Mouse (Mus musculus) kidney, embryonic 14.5 days (tissue): ENCODE data around the gene Retreg1. TPM values are rescaled to one million over a fixed set of nuclear protein-coding genes. Genes with fewer than 3 reads are reported as not detected.

Experiments used
- ATAC-seq: fragments of 200-750 bp; cut with Nextera tagmentation; 2 replicates; pipeline ENCODE4 v1.8.0; 2017; ENCODE audit warnings: moderate number of reproducible peaks, mild to moderate bottlenecking, moderate TSS enrichment, moderate library complexity; ENCODE audit not compliant: low FRiP score, low TSS enrichment
- H3K27ac ChIP-seq: fragments of 300-500 bp; sonication (generic); 2 replicates; pipeline ENCODE4 v1.5.1; 2014; ENCODE audit warnings: low read depth, mild to moderate bottlenecking, low read length, moderate library complexity, mixed read lengths
- H3K27me3 ChIP-seq: fragments of 300-500 bp; sonication (generic); 2 replicates; pipeline ENCODE4 v1.6.1; 2014; ENCODE audit warnings: mild to moderate bottlenecking, low read length; ENCODE audit not compliant: control insufficient read depth, insufficient read depth
- H3K36me3 ChIP-seq: fragments of 300-500 bp; sonication (generic); 2 replicates; pipeline ENCODE4 v1.6.1; 2014; ENCODE audit warnings: low read length, mixed read lengths; ENCODE audit not compliant: control insufficient read depth, insufficient read depth
- H3K4me1 ChIP-seq: fragments of 300-500 bp; sonication (generic); 2 replicates; pipeline ENCODE4 v1.6.1; 2014; ENCODE audit warnings: low read length, mixed read lengths; ENCODE audit not compliant: control insufficient read depth, insufficient read depth
- H3K4me2 ChIP-seq: fragments of 300-500 bp; sonication (generic); replicated peaks from 2 replicates; pipeline ENCODE4 v1.6.1; 2014; ENCODE audit warnings: low read depth, mild to moderate bottlenecking, low read length
- H3K4me3 ChIP-seq: fragments of 300-500 bp; sonication (generic); 2 replicates; pipeline ENCODE4 v1.5.1; 2014; ENCODE audit warnings: mild to moderate bottlenecking, low read length
- H3K9ac ChIP-seq: fragments of 300-500 bp; sonication (generic); 2 replicates; pipeline ENCODE4 v1.6.1; 2014; ENCODE audit warnings: low read depth, mild to moderate bottlenecking, low read length, moderate library complexity
- H3K9me3 ChIP-seq: fragments of 300-500 bp; sonication (generic); 2 replicates; pipeline ENCODE4 v1.6.1; 2016; ENCODE audit warnings: low read length; ENCODE audit not compliant: control insufficient read depth
- WGBS: fragments of 180-500 bp; shearing (Covaris S2); extraction: QIAGEN DNeasy Blood & Tissue Kit; methylation state at CpG from one replicate; pipeline ENCODE4 v1.1.7; 2014; 5-methylcytosine and 5-hydroxymethylcytosine counted together
- polyA plus RNA-seq: library from polyadenylated mRNA; unstranded; fragments of >200 nt; fragmentation: Nextera tagmentation; extraction: Ambion mirVana; gene quantifications from 2 replicates; pipeline ENCODE4 v1.2.1, GENCODE M21; 2014

The Retreg1 gene
- polyA plus RNA-seq, 1 experiment from 2014 or later, result 14.6 TPM

DNA sequence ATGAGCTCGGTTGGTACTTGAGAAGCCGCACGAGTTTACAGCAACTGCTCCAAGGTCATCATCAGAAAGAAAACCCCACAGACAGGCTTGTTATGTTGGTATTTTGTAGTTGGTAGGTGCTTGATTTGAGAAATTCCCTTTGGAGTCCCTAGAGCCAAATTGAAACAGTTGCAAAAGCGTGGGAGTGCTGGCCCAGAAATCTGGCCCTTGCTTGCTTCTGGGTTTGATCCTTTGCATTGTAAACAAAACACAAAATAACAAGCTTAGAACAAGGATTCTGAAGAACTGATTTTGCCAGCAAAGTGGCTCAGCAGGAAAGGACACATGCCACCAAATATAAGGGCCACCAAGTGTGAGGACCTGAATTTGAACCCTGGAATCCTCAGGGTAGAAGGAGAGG, 71.2 kb downstream of the Retreg1 start:
- H3K27me3 ChIP-seq, result no peaks in the 10 kb centered on the region
- H3K36me3 ChIP-seq, result no peaks in the 10 kb centered on the region
- H3K4me2 ChIP-seq, result no peak overlapping the region
- H3K27ac ChIP-seq, result peak overlapping the region; percentile 55; the same call in 1 of the 2 replicates
- H3K4me3 ChIP-seq, result no peak overlapping the region
- no peak overlapping the region for H3K9ac ChIP-seq
- WGBS, result 77% methylated on average over 4 of the region's 4 CpGs
- no peak for ATAC-seq
- H3K4me1 ChIP-seq, result no peaks in the 10 kb centered on the region
- H3K9me3 ChIP-seq, result no peaks in the 10 kb centered on the region

DNA sequence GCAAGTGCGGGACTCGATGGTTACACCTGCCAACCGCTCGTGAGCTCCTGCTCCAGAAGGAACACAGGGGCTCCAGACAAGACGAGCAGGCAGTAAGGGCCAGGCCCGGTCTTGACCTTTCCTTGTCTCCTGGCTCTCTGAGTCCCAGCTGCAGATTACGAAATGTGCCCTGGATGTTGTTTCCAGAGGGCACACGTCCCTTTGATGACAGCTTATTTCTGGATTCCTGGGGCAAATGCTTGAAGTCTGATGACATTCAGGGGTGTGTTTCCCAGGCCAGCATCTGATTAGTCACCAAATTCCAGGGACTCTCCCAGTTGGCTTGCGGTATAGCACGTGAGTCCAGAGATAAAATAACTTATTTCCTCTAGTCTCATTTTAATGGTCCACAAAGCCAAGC, 72.0 kb downstream of the Retreg1 start:
- H3K4me2 ChIP-seq, result no peak overlapping the region
- no peak overlapping the region for H3K9ac ChIP-seq
- H3K27me3 ChIP-seq, result no peaks in the 10 kb centered on the region
- H3K4me1 ChIP-seq, result no peaks in the 10 kb centered on the region
- H3K27ac ChIP-seq, result no peak overlapping the region
- no peak overlapping the region for H3K4me3 ChIP-seq
- H3K36me3 ChIP-seq, result no peaks in the 10 kb centered on the region
- H3K9me3 ChIP-seq, result no peaks in the 10 kb centered on the region
- no peak for ATAC-seq
- WGBS, result 59% methylated on average over 10 of the region's 10 CpGs

DNA sequence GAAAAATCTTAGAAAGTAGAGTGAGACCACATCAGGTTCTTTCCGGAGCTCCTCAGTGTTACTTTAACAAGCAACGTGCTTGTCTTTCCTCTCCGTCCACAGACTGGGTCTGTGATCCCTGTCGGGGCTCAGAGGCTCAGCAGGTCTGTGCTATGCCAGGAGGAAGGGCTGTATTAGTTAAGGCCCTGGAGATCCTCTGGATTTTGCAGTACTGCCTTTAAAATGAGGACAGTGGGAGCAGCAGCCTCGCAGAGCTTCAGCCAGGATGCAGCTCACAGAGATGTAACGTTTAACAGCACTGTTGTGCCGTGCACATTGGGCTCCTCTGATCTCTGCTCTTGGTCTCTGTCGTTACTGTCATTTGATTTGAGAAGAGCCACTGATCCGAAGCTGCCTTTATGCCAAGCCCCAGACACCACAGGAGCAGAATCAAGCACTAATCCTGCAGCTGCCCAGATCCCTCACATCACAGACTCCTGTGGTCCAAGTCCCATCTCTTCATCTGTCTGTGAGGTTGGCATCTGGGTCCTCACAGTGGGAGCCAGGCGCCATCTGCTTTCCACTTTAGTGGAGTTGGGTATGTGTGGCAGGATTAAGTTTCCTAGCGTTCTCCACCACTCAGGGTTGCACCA, 72.7 kb downstream of the Retreg1 start:
- Histone ChIP-seq H3K27ac (no peak overlapping the region), H3K4me2 (no peak overlapping the region), H3K36me3 (no peaks in the 10 kb centered on the region), H3K9ac (no peak overlapping the region), H3K4me1 (no peaks in the 10 kb centered on the region), H3K27me3 (no peaks in the 10 kb centered on the region), H3K9me3 (no peaks in the 10 kb centered on the region), H3K4me3 (no peak overlapping the region)
- no peak for ATAC-seq
- WGBS, result 68% methylated on average over 11 of the region's 11 CpGs

DNA sequence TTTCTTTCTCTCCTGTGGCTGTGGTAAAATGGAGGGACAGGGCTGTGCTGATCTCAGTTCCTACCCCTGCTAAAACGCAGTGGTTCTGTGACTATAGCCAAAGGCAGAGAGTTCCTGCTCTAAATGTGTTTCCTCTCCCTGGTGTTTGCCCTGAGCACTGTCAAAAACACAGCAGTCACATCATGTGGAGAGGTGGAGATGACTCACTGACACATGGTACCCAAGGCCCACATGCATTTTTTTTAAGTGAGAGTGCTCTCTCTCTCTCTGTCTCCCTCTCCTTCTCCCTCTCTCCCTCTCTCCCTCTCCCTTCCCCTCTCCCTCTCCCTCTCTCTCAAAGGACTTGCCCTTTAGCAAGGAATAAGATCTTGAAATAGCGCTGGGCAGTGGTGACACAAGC, 73.3 kb downstream of the Retreg1 start:
- Histone ChIP-seq H3K36me3 (no peaks in the 10 kb centered on the region), H3K9me3 (no peaks in the 10 kb centered on the region), H3K4me1 (no peaks in the 10 kb centered on the region), H3K27me3 (no peaks in the 10 kb centered on the region), H3K27ac (no peak overlapping the region), H3K4me2 (no peak overlapping the region), H3K4me3 (no peak overlapping the region), H3K9ac (no peak overlapping the region)
- WGBS, result 82% methylated on average over 2 of the region's 2 CpGs
- ATAC-seq, result no peak

DNA sequence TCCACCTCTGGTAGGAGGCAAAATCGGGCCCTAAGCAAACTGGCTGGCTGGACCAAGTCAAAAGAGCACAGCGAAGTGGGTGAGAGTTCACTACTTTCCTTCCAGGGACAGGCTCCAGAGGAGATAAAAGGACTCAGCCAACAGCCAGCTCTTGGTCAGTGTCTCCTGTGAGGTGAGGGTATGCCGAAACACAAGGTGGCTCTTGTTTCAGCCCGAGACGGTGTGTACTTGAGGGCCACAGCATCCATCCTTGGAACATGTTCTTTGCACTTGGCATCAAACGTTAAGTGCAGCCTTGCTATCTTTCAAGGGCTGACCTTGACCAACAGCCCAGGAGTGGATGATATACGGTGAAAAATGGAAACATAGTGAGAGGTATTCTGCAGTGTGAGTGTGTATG, 75.7 kb downstream of the Retreg1 start:
- ATAC-seq, result no peak
- Histone ChIP-seq H3K4me2 (no peak overlapping the region), H3K36me3 (no peaks in the 10 kb centered on the region), H3K27ac (no peak overlapping the region), H3K4me1 (no peaks in the 10 kb centered on the region), H3K27me3 (no peaks in the 10 kb centered on the region), H3K4me3 (no peak overlapping the region), H3K9ac (no peak overlapping the region), H3K9me3 (no peaks in the 10 kb centered on the region)
- 91% methylated on average over 7 of the region's 7 CpGs for WGBS

DNA sequence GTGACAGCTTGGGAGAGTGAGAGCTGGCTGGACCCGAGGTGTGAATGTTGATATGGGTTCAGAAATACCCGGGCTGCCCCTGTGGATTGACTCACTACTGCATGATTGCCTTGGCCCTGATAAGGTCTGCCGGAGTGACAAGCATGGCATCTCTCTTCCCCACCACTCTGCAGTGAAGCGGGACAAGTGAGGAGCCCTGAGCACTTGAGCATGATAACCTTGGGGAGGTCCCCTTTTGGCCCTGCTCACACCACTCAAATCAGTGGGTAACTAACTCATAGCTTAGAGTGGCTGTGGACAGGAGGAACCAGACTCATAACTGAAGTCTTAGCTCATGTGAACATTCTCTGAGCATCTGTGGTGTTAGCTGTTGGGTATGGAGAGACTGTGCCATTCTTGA, 77.0 kb downstream of the Retreg1 start:
- H3K36me3 ChIP-seq, result no peaks in the 10 kb centered on the region
- no peaks in the 10 kb centered on the region for H3K9me3 ChIP-seq
- H3K27me3 ChIP-seq, result no peaks in the 10 kb centered on the region
- 74% methylated on average over 4 of the region's 4 CpGs for whole genome bisulfite sequencing
- H3K9ac ChIP-seq, result no peak overlapping the region
- H3K4me2 ChIP-seq, result no peak overlapping the region
- no peaks in the 10 kb centered on the region for H3K4me1 ChIP-seq
- H3K27ac ChIP-seq, result no peak overlapping the region
- ATAC-seq, result no peak
- no peak overlapping the region for H3K4me3 ChIP-seq

DNA sequence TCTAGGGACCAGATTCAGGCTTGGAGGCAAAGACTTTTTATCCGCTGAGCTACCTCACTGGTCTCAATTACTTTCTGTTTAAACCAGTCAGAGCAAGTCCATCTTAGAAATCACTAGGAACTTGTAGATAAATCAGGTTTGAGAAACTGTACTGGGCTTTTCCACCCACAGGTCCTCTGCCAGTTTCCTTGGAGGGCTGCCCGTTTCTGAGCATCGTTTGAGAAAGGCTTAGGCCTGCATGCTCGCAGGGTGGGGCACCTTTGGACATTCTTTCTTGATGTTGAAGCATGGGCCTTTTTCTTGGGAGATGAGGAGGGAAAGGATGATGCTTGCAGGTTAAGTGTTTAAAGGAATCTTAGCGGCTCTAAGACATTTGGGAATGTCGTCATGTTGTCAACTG, 77.9 kb downstream of the Retreg1 start:
- no peaks in the 10 kb centered on the region for H3K27me3 ChIP-seq
- WGBS, result 91% methylated on average over 6 of the region's 6 CpGs
- no peaks in the 10 kb centered on the region for H3K4me1 ChIP-seq
- H3K9ac ChIP-seq, result no peak overlapping the region
- H3K4me2 ChIP-seq, result no peak overlapping the region
- no peaks in the 10 kb centered on the region for H3K36me3 ChIP-seq
- no peaks in the 10 kb centered on the region for H3K9me3 ChIP-seq
- no peak overlapping the region for H3K27ac ChIP-seq
- no peak for ATAC-seq
- H3K4me3 ChIP-seq, result no peak overlapping the region

DNA sequence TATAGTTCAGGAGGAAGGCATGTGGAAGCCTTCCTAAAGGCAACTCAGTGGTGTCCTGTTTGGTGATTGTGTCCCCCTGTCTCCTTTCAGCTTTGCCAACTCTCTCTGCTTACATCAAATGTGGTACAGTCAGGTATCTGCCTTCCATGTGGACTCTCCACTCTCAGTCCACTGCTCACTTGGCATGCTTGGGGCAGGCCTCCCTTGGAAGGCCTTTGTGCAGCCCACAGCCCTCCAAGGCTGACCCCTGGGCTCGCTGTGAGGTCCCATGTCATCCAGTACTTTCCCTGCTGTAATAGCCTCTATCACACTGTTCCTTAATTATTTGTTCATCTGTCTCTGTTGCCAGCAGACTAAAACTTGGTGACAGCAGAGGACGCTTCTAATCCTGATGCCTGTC, 79.0 kb downstream of the Retreg1 start:
- Histone ChIP-seq H3K36me3 (no peaks in the 10 kb centered on the region), H3K27ac (no peak overlapping the region), H3K4me1 (no peaks in the 10 kb centered on the region), H3K4me2 (no peak overlapping the region), H3K4me3 (no peak overlapping the region), H3K9ac (no peak overlapping the region), H3K9me3 (no peaks in the 10 kb centered on the region), H3K27me3 (no peaks in the 10 kb centered on the region)
- 57% methylated on average over 2 of the region's 2 CpGs for WGBS
- ATAC-seq, result no peak

DNA sequence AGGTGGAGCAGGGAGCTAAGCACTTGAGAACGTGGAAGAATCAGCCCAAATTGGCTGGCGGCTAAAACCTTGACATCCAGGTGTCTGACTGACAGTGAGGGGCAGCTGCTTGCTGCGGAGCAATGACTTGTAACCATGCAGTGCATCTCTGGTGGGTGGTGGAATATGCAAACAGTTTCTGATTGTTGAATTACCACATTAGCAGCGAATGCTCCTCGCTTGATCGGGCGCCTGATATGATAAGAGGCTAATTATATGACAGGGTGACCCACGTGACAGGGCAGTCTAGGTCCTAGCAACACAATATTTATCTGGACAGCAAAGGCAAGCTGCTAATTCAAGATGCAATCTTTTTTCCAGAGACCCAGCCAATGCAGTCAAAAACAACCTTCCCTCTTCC, 80.9 kb downstream of the Retreg1 start:
- H3K4me2 ChIP-seq, result no peak overlapping the region
- H3K9ac ChIP-seq, result no peak overlapping the region
- no peaks in the 10 kb centered on the region for H3K9me3 ChIP-seq
- H3K36me3 ChIP-seq, result no peaks in the 10 kb centered on the region
- H3K4me3 ChIP-seq, result no peak overlapping the region
- no peaks in the 10 kb centered on the region for H3K27me3 ChIP-seq
- H3K27ac ChIP-seq, result no peak overlapping the region
- no peak for ATAC-seq
- 81% methylated on average over 8 of the region's 8 CpGs for WGBS
- H3K4me1 ChIP-seq, result 0 out of 2 replicates have a peak, but pooled peaks cover under 1% of the 10 kb centered on the region
